Comparison of ENCODE assay signal across 8 mouse cellular contexts in the genomic region with DNA sequence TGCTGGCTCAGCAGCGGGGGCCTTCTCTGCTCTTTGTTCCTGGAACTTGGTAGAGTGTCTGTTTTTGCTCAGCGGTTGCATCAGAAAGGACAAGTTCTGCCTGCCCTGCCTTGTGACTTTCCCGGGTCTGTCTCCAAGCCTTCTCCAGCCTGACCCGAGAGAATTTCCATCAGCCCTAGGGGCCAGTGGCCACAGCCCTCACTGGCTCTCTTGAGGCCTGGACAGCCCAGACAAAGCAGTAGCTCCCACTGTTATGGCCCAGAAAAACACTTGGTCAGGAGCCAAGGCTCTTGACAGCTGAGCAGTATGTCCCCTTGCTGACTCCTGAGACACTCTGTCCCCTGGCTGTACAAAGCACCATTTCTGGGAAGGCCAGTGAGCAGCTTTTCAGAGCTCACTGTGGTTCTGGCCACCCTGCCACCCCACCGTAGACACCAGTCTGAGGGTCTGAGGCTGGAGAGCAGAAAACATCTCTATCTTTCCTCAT. TPM values are rescaled to one million over a fixed set of nuclear protein-coding genes. Genes with fewer than 3 reads are reported as not detected.
DNase-seq lines count a peak whose midpoint lies in the region; ATAC-seq and TF ChIP-seq lines count a peak whose summit lies in the region.

A gene (plus strand): TSS at position 437 of the 487 bp plus-strand sequence.

- no peaks in the 10 kb centered on the region for H3K27me3 ChIP-seq in CH12.LX (replicated peaks)
- H3K27me3 ChIP-seq in heart, embryonic 13.5 days (replicated peaks), result no peaks in the 10 kb centered on the region
- no peaks in the 10 kb centered on the region for H3K27me3 ChIP-seq in liver, embryonic 11.5 days (replicated peaks; ENCODE audit: control insufficient read depth, insufficient read depth, low read length)
- H3K27me3 ChIP-seq in neural tube, embryonic 15.5 days (replicated peaks), result no peaks in the 10 kb centered on the region

- ATAC-seq in heart, embryonic 13.5 days (ENCODE audit: extremely low read depth, insufficient number of reproducible peaks, low FRiP score, low TSS enrichment), result no peak
- ATAC-seq in liver, embryonic 11.5 days (replicated peaks; ENCODE audit: low FRiP score), result no peak
- no peak; the same call in 1 of the 2 replicates for ATAC-seq in neural tube, embryonic 15.5 days (ENCODE audit: low FRiP score)

- no peaks in the 10 kb centered on the region for H3K79me2 ChIP-seq in CH12.LX (replicated peaks; ENCODE audit: control insufficient read depth, extremely low read depth, insufficient read depth, poor library complexity, severe bottlenecking)

- DNase-seq in CH12.LX (ENCODE audit: extremely low read depth), result no peak
- DNase-seq in adrenal gland, adult 8-10 months, result peak; percentile 74
- peak; percentile 79 for DNase-seq in fibroblast of lung, adult 2 months (ENCODE audit: low read depth)
- DNase-seq in kidney, postnatal 10 days, result peak; percentile 87
- DNase-seq in liver, embryonic 11.5 days (ENCODE audit: low spot score), result no peak
- no peak for DNase-seq in urinary bladder, postnatal 25 days (ENCODE audit: low spot score)

- H3K9ac ChIP-seq in CH12.LX (ENCODE audit: insufficient read depth, low read depth), result peak within 1 kb of the TSS; percentile 80
- H3K9ac ChIP-seq in heart, embryonic 13.5 days, result peak within 1 kb of the TSS; percentile 75
- peak within 1 kb of the TSS; percentile 46 for H3K9ac ChIP-seq in liver, embryonic 11.5 days (ENCODE audit: low read depth, low read length)
- no peak within 1 kb of the TSS for H3K9ac ChIP-seq in neural tube, embryonic 15.5 days (replicated peaks)

- peaks cover 18 to 47% of the 10 kb centered on the region in 2 experiments for H3K36me3 ChIP-seq in CH12.LX (replicated peaks in 1 of 2; ENCODE audit: control insufficient read depth in 1 of 2, insufficient read depth in 1 of 2, low read length in 1 of 2)
- peaks cover 41% of the 10 kb centered on the region for H3K36me3 ChIP-seq in heart, embryonic 13.5 days
- peaks cover 16% of the 10 kb centered on the region; the same call in 1 of the 2 replicates for H3K36me3 ChIP-seq in liver, embryonic 11.5 days (ENCODE audit: control insufficient read depth, insufficient read depth, low read length)
- H3K36me3 ChIP-seq in neural tube, embryonic 15.5 days, result peaks cover 46% of the 10 kb centered on the region

- WGBS in heart, embryonic 13.5 days, result 21% methylated on average over 5 of the region's 5 CpGs
- WGBS in liver, embryonic 11.5 days, result 51% methylated on average over 5 of the region's 5 CpGs
- 43% methylated on average over 5 of the region's 5 CpGs for WGBS in neural tube, embryonic 15.5 days

- no peak for TF ChIP-seq POLR2A in CH12.LX (IDR thresholded peaks at IDR 0.05; ENCODE audit: low read depth, low read length)

- peak within 1 kb of the TSS; percentile 31; the same call in 1 of the 2 replicates for H3K4me2 ChIP-seq in CH12.LX (ENCODE audit: insufficient read depth, low read depth, poor library complexity, severe bottlenecking)
- peak within 1 kb of the TSS; percentile 55 for H3K4me2 ChIP-seq in heart, embryonic 13.5 days
- H3K4me2 ChIP-seq in liver, embryonic 11.5 days, result peak within 1 kb of the TSS; percentile 52
- H3K4me2 ChIP-seq in neural tube, embryonic 15.5 days, result no peak within 1 kb of the TSS

- H3K27ac ChIP-seq in CH12.LX (ENCODE audit: insufficient read depth, low read depth), result peak within 1 kb of the TSS; percentile 83
- peak within 1 kb of the TSS; percentile 99 for H3K27ac ChIP-seq in heart, embryonic 13.5 days (replicated peaks)
- peak within 1 kb of the TSS; percentile 82 for H3K27ac ChIP-seq in liver, embryonic 11.5 days (ENCODE audit: low read depth, low read length)
- peak within 1 kb of the TSS; percentile 71 for H3K27ac ChIP-seq in neural tube, embryonic 15.5 days (replicated peaks)

- no peaks in the 10 kb centered on the region for H3K9me3 ChIP-seq in CH12.LX (replicated peaks; ENCODE audit: low read length)
- H3K9me3 ChIP-seq in heart, embryonic 13.5 days, result no peaks in the 10 kb centered on the region
- H3K9me3 ChIP-seq in liver, embryonic 11.5 days (ENCODE audit: control insufficient read depth, low read length), result no peaks in the 10 kb centered on the region
- H3K9me3 ChIP-seq in neural tube, embryonic 15.5 days (replicated peaks), result no peaks in the 10 kb centered on the region

- peaks cover 31 to 59% of the 10 kb centered on the region in 2 experiments for H3K4me1 ChIP-seq in CH12.LX (ENCODE audit: control insufficient read depth in 1 of 2, insufficient read depth in 2 of 2)
- peaks cover 75% of the 10 kb centered on the region for H3K4me1 ChIP-seq in heart, embryonic 13.5 days
- H3K4me1 ChIP-seq in liver, embryonic 11.5 days (replicated peaks; ENCODE audit: control insufficient read depth, insufficient read depth, low read length), result peaks cover 33% of the 10 kb centered on the region
- peaks cover 56% of the 10 kb centered on the region for H3K4me1 ChIP-seq in neural tube, embryonic 15.5 days

- TF ChIP-seq EP300 in CH12.LX (IDR thresholded peaks at IDR 0.05; ENCODE audit: low read length), result no peak

- dilution Hi-C loops in CH12.LX (cut with MboI; ENCODE audit: extremely low pct_ligation_motif_present, extremely low pct_unique_long_range_greater_than_20kb, low sequenced_read_pairs), result no loop called here

- peak within 1 kb of the TSS; percentile 5 to 46 (median 36) for H3K4me3 ChIP-seq in CH12.LX (replicated peaks in 1 of 3; ENCODE audit: low read depth in 2 of 3, low read length in 2 of 3, poor library complexity in 1 of 3)
- H3K4me3 ChIP-seq in heart, embryonic 13.5 days, result peak within 1 kb of the TSS; percentile 32
- H3K4me3 ChIP-seq in liver, embryonic 11.5 days (ENCODE audit: low read depth, low read length), result peak within 1 kb of the TSS; percentile 29
- H3K4me3 ChIP-seq in neural tube, embryonic 15.5 days (replicated peaks), result no peak within 1 kb of the TSS

- TF ChIP-seq CTCF in CH12.LX (conservative IDR thresholded peaks at IDR 0.05 in 1 of 2, IDR thresholded peaks at IDR 0.05 in 1 of 2; ENCODE audit: low read depth in 2 of 2, low read length in 2 of 2), result no peak

- no peak for TF ChIP-seq RAD21 in CH12.LX (IDR thresholded peaks at IDR 0.05; ENCODE audit: low read depth, low read length)

- in situ Hi-C loops in CH12.LX (cut with MboI; ENCODE audit: low pct_ligation_motif_present, low pct_unique_long_range_greater_than_20kb, low sequenced_read_pairs), result no loop called here

TF ChIP-seq in CH12.LX, 34 proteins besides CTCF, POLR2A, EP300 and RAD21:
- TF ChIP-seq CHD2 (IDR thresholded peaks at IDR 0.05; ENCODE audit: low read length) (no peak), KAT2A (IDR thresholded peaks at IDR 0.05; ENCODE audit: insufficient replicate concordance, low read length) (no peak), NELFE (IDR thresholded peaks at IDR 0.05; ENCODE audit: low read depth, low read length) (no peak), PAX5 (IDR thresholded peaks at IDR 0.05; ENCODE audit: low read length) (no peak), MAX (IDR thresholded peaks at IDR 0.05; ENCODE audit: low read length) (no peak), POLR2AphosphoS2 (IDR thresholded peaks at IDR 0.05; ENCODE audit: low read depth, low read length) (no peak), BHLHE40 (IDR thresholded peaks at IDR 0.05; ENCODE audit: low read depth, low read length) (no peak), MAZ (IDR thresholded peaks at IDR 0.05; ENCODE audit: low read depth, low read length) (no peak), NRF1 (IDR thresholded peaks at IDR 0.05; ENCODE audit: low read depth, low read length) (no peak), UBTF (IDR thresholded peaks at IDR 0.05; ENCODE audit: low read depth, low read length) (no peak), JUN (IDR thresholded peaks at IDR 0.05; ENCODE audit: insufficient read depth, low read depth, low read length) (no peak)
TF ChIP-seq in CH12.LX: peak in this region for 0.

RNA-seq across cellular contexts. Expression of the gene that starts here (rescaled TPM):
- 3.1 and 8.9 TPM in 2 replicates for total RNA-seq in CH12.LX (2012; rRNA removed)
- 5.7 and 7.1 TPM in 2 replicates for total RNA-seq in CH12.LX (2014; rRNA removed)
- polyA plus RNA-seq in CH12.LX (2012; ENCODE audit: insufficient read length, low read depth), result 9.7 and 11.5 TPM in 2 replicates
- 10 to 100 TPM; 12.0 to 20.7 (median 15.4) TPM for total RNA-seq in adrenal gland, adult 8-10 months (2022)
- 7.0 and 8.2 TPM in 2 replicates for polyA plus RNA-seq in heart, embryonic 13.5 days (2015; fragmentation: Nextera tagmentation; extraction: Ambion mirVana)
- 10.5 and 11.7 TPM in 2 replicates for polyA plus RNA-seq in liver, embryonic 11.5 days (2014; fragmentation: Nextera tagmentation; extraction: Ambion mirVana)
- polyA plus RNA-seq in neural tube, embryonic 15.5 days (2015; fragmentation: Nextera tagmentation; extraction: Ambion mirVana), result 4.8 and 5.2 TPM in 2 replicates

Comparison
In these comparisons a context has a peak if more than half of its experiments do, and no peak if none do; other contexts are left out.
1. DNase-seq: peak in adrenal gland, adult 8-10 months (single experiment), fibroblast of lung, adult 2 months (single experiment) and kidney, postnatal 10 days (single experiment); none in CH12.LX (single experiment), liver, embryonic 11.5 days (single experiment) and urinary bladder, postnatal 25 days (single experiment).
2. Peak in every context shown above with its lines, with median percentiles within 50 percentile points of each other: H3K27ac ChIP-seq.